Mouse (Mus musculus): Measurements from ENCODE around the gene Ldb2.

Ldb2 gene

DNA sequence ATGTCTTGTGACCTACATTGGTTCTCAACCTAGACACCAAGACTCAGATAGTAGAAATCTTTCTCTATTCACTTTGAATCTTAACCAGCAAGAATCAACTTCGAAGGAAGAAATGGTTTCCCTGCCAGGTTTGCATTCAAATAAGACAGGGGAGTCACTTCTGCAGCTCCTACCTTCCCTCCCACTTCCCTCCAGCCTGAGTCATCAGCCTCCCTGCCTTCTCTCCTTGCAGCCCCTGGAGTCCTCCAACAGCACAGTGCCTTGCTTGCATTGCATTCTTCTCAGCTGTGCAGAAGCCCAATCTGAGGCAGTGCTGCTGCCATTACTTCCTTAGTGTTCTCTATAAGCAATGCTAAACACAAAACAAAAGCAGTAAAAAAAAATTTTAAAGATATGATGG lies 79.6 kb downstream of the Ldb2 start:
- peak; percentile 30 for DNase-seq (ENCODE audit: low read depth)

DNA sequence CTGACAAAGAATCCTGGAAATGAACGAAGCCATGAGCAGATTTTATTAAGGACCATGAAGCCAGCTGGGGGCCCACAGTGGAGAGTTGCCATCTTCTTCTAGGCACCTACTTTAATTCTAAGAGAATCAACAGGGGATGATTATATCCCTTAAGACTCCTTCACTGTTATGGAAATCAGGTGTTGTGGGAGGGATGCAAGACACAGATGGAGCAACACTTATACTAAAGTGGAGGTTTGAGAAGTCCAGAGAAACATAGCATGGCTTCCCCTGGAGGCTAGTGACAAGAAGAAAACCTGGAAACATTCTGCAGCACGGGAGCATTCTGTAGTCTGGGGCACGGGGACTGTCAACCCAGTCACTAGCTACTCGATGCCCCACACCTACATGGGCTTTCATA lies 85.0 kb downstream of the Ldb2 start:
- DNase-seq (ENCODE audit: low read depth), result no peak

DNA sequence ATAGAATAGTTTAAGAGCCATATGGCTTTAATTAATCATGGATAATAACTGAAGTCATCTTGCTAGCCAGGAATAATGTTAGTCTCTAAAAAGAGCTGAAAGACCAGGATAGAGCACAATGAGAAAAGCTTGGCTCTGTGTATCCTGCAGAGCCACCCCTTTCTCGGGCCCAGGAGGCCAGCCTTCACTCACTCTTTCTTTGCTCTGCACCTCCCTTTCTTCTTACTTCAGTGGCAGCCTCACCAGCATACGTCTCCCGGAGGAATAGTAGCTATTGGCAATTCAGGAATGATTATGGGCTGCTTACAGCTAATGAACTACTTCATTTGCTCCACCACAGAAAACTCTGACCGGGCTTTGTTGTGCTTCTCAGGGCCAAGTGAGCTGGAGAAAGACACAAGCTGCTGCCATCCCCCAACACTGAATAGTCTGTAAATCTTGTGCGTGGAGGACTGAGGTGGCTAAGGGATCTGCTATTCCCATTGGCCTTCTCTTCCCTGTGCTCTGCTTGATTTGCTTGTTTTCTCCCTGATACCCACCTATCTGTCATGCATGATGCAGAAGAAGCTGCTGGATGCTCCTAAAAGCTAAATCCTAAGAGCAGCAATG lies 86.2 kb downstream of the Ldb2 start:
- no peak for DNase-seq (ENCODE audit: low read depth)

DNA sequence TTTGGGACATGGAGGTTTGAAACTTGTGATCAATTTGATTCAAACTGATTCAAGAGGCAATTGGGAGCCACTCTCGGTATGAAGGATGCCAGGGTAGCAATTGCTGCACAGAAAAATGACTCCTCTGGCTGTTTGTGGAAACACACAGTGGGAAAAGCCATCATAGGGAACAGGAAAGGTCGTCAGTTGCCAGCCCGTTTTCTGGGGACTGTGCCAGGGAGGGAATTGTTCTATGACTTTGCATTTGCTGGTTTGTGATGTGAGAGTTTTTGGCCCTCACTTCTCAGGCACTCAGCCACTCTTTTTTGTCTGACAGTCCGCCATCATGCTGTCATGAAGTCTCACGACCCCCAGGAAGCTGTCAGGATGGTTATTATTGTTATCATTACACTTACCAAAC lies 88.3 kb downstream of the Ldb2 start:
- DNase-seq (ENCODE audit: low read depth), result no peak

DNA sequence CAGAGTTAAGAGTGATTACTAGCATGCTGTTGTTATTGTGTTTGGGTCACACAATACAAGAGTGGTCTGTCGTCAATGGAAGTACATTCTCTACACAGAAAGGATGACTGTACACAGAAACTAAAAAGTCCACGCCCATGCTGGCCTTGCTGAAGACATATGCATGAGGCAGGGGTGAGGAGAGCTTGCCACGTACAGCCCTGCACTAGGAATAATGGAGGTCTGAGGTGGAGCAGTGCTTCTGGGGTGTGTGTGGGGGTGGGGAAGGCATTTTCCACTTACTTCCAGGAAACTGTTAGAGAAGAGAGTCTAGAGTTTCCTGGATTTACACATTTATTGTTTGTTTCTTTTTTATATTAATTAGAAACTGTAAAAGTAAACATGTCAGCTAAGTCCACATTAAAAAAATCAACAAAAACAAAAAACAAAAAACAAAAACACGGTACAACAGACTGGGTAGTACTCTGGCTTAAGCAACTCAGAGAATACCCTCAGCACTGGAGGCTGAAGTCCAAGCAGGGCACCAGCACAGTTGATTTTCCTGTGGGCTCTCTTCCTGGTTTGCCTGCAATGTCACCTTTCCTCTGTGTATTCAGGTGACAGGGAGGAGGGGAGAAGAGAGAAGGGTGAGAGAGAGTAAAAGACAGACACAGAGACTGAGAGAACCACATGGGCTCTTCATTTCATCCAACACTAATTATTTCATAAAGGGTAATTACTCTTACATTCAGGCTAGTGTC lies 89.2 kb downstream of the Ldb2 start:
- no peak for DNase-seq (ENCODE audit: low read depth)

DNA sequence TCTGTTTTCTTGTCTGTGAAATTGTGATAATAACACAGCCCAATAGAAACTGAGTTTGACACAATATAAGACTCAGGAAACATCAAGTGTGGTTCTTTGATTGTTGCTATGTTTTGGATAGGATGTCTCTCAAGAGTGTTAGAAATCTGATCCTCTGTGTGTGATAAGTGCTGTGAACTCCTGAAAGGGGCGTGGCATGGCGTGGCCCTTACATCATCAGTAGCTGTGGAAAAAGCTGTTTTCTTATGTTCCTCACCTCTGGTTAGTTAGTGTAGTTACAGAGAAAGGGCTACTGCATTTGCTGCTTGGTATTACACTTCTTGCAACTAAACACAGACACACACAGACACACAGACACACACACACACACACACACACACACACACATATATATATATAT lies 90.2 kb downstream of the Ldb2 start:
- peak; percentile 74 for DNase-seq (ENCODE audit: low read depth)

DNA sequence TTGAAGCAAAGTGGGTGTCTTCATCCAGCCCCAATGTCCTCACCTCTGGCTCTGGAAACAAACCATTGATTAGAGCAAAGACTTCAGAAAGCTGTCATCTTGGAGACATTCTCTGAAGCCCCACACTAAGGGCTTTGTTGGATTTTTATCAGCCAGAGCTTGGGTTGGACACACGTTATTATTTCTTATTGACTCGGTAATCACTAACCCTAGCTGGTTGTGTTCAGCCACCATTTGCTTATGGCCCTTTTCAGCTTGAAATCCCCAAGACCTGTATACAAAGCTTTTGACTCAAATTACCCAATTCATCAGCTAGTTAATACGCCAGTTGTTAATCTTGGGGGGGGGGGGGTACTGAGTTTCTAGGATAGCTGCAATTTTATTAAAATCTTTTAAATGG lies 91.5 kb downstream of the Ldb2 start:
- DNase-seq (ENCODE audit: low read depth), result no peak

DNA sequence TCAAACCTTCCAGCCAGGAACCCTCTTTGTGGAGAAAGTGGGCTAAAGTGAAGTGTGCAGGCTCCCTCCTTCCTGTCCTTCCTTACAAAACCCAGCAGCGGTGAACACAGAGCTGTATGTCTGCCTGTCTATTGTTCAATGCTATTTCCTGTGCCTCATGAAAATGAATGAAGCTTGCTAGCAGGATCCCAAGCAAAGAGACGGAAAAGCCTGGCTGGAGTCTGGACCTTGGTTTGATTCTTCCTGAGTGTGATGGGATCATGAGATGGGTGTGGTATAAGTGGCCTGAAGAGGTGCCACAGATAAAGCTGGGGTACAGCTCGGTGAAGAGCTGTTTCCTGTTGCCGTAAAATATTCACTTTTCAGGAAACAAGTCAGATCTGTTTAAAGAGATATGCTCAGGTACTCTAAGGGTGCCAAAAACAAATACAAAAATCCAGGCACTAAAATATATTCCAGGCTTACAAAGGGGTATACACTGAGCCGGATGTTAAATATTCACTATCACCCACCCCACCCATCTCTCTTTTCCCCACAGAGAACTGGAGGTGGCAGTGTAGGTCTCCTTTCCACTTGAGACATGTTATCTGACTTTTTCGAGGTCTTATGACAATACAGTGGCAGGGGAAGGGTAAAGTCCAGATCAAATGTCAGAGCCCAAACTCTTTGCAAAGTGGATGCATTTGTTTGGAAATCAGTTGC lies 92.3 kb downstream of the Ldb2 start:
- peak; percentile 80 for DNase-seq (ENCODE audit: low read depth)

DNA sequence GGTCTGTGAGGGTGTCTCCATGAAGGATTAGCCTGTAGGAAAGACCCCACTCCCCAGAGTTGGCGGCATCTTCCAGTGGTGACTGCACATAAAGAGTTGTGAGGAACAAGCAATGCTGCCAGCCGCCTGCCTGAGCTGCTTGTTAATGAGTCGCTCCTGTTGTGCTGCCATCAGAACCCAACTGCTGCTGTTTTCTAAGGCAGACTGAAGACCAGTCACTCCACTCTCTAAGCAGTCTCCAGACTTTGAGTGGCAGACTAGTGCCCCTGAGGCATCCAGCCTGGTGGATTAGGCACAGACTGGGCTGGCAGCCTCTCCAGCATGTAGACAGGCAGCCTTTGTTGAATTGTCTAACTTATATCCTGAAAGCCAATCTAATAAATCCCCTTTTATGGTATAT lies 101.5 kb downstream of the Ldb2 start:
- DNase-seq (ENCODE audit: low read depth), result no peak

DNA sequence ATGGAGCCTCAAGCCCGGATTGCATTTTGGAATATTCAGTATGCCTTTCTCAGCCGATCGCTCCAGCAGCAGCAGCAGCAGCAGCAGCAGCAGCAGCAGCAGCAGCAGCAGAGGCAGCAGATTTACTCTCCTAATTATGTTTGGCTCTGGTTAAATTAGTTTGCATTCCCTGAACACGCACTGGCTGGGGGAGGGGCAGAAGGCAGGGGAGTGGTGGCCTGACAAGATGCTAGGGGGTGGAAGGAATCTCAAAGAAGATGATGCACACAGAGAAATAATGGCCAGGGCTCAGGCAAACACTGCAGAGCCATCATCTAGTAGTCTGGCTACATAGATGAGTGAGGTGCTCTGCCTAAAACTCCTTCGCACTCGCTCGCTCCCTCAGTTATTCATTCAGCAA lies 102.9 kb downstream of the Ldb2 start:
- DNase-seq (ENCODE audit: low read depth), result no peak

DNA sequence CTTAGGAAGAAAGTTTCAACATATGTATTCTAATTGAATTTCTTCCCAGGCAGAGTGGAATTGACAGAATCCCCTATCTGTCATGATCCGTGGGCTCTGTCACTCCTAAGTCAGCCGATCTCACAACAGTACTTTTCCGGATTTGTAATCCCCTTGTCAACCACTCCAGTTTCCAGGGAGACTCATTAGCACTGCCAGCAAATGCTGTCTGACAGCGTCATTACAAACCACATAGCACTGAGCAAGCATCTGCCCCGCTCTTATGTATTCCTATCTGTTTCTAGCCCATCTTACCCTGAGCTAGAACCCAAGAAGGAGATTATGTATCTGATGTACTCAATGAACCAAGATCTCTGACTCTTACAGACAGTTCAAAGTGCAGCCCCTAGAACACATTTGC lies 105.8 kb downstream of the Ldb2 start:
- DNase-seq (ENCODE audit: low read depth), result no peak

DNA sequence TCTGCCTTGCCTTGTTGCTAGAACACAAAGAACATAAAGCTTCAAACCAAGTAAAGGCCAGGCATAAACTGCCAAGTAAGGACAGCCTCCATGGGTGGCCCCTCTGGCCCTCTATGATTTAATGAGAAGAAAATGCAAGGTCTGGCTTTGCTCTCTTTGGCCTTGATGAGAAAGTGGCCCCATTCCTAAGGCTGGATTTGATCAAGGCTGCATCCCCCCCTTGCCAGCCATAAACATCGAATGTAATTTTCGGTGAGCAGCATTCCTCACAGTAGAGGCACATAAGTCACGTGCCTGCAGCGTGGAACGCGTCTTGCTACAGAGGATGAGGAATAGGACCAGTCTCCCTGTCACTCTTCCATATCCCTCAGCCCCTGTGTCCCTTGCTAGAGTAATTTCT lies 113.1 kb downstream of the Ldb2 start:
- DNase-seq (ENCODE audit: low read depth), result no peak

DNA sequence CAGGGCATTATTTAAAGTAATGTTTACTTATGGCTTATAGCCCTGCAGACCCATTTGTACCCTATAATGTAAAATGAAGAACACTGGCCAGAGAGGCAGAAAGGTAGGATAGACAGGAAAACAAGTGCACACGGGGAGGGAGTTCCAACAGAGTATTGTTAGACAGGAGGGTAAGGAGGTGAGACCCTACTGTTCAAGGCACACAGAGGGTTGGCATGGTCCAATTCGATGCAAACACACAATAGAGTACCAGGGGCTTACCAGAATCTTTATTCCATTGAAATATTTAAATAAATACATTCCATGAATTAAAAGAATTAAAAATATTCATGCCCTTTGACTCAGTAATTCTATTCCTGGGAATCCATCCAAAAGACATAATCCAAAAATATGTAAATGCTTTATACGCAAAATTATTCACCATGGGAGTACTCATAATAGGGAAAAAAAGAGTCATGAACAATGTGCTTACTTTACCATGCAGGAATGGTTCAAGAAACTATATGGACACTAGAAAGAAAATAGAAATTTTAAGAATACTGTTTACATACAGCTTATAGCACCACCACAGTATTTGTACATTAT lies 118.3 kb downstream of the Ldb2 start:
- DNase-seq (ENCODE audit: low read depth), result no peak

DNA sequence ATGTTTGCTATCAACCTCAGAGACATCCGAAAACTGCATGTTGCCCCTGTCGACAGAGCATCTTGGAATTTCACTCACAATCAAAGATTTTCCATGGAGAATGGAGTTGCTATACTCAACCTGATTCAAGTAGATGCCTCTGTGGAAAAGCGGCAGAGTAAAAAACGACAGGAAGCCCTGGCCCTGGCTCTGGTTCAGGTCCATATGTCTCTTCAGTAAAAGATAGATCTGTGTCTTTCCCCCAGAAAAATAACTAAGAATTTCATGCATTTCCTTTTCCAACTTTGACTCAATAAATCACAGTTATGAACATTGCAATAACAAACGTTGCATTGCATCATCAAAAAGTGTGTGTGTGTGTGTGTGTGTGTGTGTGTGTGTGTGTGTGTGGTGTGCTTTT lies 121.7 kb downstream of the Ldb2 start:
- DNase-seq (ENCODE audit: low read depth), result no peak

DNA sequence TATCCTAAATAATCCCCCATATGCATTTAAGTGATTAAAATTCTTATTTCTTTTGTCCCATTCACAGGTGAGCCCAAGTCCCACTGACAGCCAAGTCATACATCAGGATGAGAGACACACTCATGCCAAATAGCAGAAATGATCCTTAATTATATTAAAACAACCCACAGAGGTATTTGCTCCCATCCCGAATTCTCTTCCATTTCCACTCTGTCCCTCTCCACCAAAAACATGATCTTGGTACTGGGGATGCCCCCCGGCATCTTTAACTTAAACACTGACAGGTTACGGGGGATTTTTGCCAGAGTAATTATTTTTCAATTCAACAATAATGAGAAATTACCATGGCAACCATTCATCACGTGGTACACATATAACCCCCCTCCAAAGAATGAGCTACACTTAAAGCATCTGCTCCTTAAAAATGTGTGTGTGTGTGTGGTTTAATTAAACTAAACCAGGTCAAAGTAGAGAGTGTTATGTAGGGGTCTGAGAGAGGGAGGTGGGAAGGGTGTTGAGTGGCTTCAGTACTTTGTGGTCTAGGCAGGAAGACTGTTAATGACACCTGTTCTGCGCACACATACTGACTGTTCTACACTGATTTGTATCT lies 123.2 kb downstream of the Ldb2 start:
- DNase-seq (ENCODE audit: low read depth), result no peak

DNA sequence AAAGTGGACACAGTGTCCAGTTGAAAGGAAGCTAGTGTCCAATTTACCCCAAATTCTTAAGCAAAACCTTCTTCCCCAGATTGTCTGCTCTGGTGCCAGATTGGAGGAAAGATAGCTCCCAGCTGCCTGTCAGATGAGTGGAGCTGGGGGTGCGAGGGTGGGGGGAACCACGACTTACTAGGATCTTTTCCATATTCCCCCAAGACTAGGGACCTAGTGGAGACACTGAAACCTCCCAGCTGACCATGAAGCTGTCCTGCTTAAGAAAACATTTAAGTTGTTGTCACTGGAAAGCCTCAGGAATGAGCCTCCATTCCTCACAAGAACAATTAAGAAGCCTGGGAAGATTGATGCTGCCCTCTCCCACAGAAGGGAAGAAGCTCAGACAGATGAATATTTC lies 129.1 kb downstream of the Ldb2 start:
- DNase-seq (ENCODE audit: low read depth), result no peak

DNA sequence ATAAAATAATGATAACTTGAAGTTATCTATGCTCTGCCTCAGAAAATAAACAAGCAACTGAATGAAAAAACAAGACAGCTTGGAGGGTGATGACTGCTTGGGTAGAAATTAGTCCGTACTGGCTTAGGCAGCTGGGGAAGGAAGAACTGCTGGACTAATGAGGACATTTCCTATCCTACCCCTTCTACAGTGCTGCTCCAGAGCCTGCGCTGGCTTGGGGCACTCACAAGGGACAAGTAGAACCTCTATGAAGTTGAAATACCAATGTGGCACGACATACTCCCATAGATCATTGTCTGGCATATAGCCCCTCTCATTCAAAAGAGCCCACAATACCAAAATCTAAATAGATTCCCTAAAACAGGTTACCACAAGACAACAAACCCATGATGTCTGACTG lies 131.6 kb downstream of the Ldb2 start:
- DNase-seq (ENCODE audit: low read depth), result no peak

DNA sequence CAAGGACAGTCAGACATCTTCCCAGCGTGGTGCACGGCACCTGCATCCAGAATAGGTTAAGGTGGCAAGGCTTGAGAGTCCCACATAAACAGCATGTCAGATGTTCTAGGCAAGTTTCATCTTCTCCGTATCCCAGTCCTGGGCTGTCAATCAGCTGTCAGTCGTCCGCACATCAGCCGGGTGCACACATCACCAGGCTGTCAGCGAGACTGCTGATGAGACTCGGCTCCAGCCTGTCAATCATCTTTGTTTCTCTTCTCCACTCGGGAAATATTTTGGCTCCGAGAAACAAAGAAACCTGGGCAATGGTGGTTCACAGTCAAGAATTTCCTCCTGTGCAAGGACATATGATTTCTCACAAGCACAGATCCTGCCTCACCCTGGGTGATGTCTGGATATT lies 132.1 kb downstream of the Ldb2 start:
- DNase-seq (ENCODE audit: low read depth), result no peak

DNA sequence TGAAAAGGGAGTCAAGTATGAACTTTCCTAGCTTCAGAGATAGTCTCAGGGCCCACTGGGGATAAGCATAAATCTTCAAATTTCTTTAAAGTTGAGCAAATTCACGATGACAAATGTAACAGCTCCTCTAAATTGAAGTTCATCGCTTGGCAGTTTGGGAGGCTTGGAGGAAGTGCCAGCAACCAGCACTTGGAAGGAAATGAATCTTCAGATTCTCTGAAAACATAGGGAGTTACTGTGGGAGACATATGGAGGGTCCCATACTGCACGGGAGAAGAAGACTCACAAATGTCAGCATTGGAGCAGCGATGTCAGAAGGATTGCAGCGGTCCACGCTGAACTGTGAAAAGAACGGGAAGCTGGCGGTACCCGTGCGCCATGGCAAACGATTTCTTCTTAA lies 139.8 kb downstream of the Ldb2 start:
- DNase-seq (ENCODE audit: low read depth), result no peak

DNA sequence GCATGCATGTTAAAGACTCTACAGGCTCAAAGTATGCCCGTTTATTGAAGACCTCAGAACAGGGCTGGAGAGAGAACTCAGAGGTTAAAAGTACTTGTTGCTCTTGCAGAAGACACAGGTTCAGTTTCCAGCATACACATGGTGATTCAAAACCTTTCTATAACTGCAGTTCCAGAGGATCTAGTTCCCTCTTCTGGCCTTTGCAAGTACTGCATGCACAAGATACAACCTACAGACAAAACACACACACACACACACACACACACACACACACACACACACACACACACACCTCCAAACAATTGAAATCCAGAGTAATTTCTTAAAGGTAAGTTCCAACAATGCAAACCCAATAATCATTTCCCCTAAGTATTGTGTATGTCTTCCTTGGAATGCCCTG lies 142.8 kb downstream of the Ldb2 start:
- DNase-seq (ENCODE audit: low read depth), result peak; percentile 49

DNA sequence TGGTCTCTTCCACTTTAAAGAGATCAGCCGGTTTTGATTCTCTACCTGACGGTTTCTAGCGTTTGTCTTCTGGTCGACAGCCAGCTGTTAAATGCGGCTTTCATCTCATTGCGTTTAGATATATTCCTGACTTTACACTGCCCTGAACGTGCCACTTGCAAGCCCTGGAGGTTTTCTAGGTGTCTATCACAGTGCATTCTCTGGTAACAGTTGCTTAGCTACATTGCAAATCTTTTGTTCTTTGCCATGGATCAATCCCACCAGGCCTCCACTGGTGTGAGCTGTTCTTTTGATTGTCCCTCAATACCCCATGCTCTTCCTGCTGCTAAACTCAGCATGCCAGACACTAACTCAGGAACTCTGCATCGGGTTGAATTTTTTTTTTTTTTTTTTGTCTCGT lies 145.1 kb downstream of the Ldb2 start:
- DNase-seq (ENCODE audit: low read depth), result no peak

DNA sequence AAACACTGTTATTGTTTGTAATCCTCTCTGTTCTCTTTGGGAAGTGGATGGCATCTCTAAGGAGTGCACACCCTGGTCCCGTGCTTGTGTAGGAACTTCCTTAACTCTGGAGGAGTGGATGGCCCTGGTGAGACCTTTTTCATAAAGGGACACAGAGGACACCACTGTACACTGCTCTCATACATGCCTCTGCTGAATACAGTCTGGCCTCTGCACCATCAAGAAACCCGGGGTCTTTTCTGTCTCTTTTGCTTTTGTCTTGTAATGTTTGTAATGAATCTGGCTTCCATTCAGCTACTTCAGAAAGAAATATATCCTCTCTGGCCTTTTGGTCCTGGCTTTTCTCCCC lies 152.7 kb downstream of the Ldb2 start:
- no peak for DNase-seq (ENCODE audit: low read depth)
